Mouse (Mus musculus): ENCODE data around the gene Tmem232.

GRCm38 (mm10) chr17:65351836-65352235 is 188.7 kb downstream of the Tmem232 start:
- no peak for TF ChIP-seq POLR2AphosphoS5 (IDR thresholded peaks at IDR 0.05; ENCODE audit: insufficient replicate concordance, low read depth, low read length)
- no peak for TF ChIP-seq CTCF (IDR thresholded peaks at IDR 0.05; ENCODE audit: low read depth, low read length)
